Mouse (Mus musculus): ENCODE results near the gene Syt9.

DNA sequence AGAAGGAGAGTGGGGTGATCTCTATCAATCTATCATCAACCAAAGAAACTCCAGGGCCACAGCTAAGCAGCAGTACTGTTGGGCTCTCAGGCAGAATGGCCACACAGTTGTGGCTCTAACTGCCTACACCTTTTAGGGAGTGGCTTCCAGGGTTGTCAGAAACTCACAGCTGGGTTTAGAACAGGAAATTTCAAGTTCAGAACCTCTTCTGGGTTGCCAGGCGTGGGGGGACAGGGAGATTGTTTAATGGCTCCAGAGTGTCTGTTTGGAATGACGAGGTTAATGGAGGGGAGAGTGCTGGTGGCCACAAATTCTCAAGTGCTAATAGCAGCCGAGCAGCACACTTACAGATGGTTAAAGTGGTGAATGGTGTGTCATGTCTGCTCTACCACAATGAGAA is 92.4 kb downstream of the Syt9 start:
- no peak for TF ChIP-seq POLR2A (IDR thresholded peaks at IDR 0.05; ENCODE audit: low read depth, low read length)
- no peak for TF ChIP-seq CTCF (IDR thresholded peaks at IDR 0.05; ENCODE audit: borderline replicate concordance, insufficient read depth, low read length)

Data from embryonic fibroblast, embryonic 13.5 days (primary cell).